Comparison of ENCODE assay signal across 1 mouse cellular context in genomic region chr11:116853512-116853928, GRCm38 (mm10).
TF ChIP-seq lines count a peak whose summit lies in the region.

No protein-coding gene starts in this region.

TF ChIP-seq in CH12.LX, 34 proteins besides CTCF, POLR2A, EP300 and RAD21:
- TF ChIP-seq UBTF (IDR thresholded peaks at IDR 0.05; ENCODE audit: low read depth, low read length): 0 out of 2 replicates have a peak, but pooled peaks have one; percentile 26
- TF ChIP-seq MYC (IDR thresholded peaks at IDR 0.05; ENCODE audit: low read depth, low read length): no peak
- TF ChIP-seq BHLHE40 (IDR thresholded peaks at IDR 0.05; ENCODE audit: low read depth, low read length): no peak
- no peak for TF ChIP-seq MAFK (IDR thresholded peaks at IDR 0.05; ENCODE audit: insufficient replicate concordance, low read length)
- no peak for TF ChIP-seq NRF1 (IDR thresholded peaks at IDR 0.05; ENCODE audit: low read depth, low read length)
- TF ChIP-seq USF2 (conservative IDR thresholded peaks at IDR 0.05; ENCODE audit: low read depth, low read length): peak; percentile 98
- TF ChIP-seq E2F4 (IDR thresholded peaks at IDR 0.05; ENCODE audit: insufficient replicate concordance, low read depth, low read length): no peak
TF ChIP-seq in CH12.LX: peak in this region for 2.
